Mouse (Mus musculus) hindbrain, embryonic 10.5 days (tissue): ENCODE measurements around the gene Syn3. TPM values are rescaled to one million over a fixed set of nuclear protein-coding genes. Genes with fewer than 3 reads are reported as not detected.

Source experiments
- DNase-seq: peaks from one replicate; pipeline ENCODE4 v3.0.0-alpha.2; 2017; ENCODE audit warnings: low spot score
- H3K27ac ChIP-seq: fragments of 300-500 bp; sonication (generic); 2 replicates; pipeline ENCODE4 v1.5.1; 2016; ENCODE audit warnings: mild to moderate bottlenecking, moderate library complexity
- H3K27me3 ChIP-seq: fragments of 300-500 bp; sonication (generic); 2 replicates; pipeline ENCODE4 v1.6.1; 2016; ENCODE audit warnings: mild to moderate bottlenecking; ENCODE audit not compliant: poor library complexity, insufficient read depth, severe bottlenecking
- H3K36me3 ChIP-seq: fragments of 300-500 bp; sonication (generic); 2 replicates; pipeline ENCODE4 v1.6.1; 2016; ENCODE audit warnings: mild to moderate bottlenecking, moderate library complexity
- H3K4me1 ChIP-seq: fragments of 300-500 bp; sonication (generic); replicated peaks from 2 replicates; pipeline ENCODE4 v1.6.1; 2016; ENCODE audit warnings: mild to moderate bottlenecking
- H3K4me3 ChIP-seq: fragments of 300-500 bp; sonication (generic); 2 replicates; pipeline ENCODE4 v1.5.1; 2016; ENCODE audit warnings: mild to moderate bottlenecking, moderate library complexity
- H3K9me3 ChIP-seq: fragments of 300-500 bp; sonication (generic); 2 replicates; pipeline ENCODE4 v1.6.1; 2016; ENCODE audit warnings: mild to moderate bottlenecking, moderate library complexity
- WGBS: fragments of 180-500 bp; shearing (Covaris S2); methylation state at CpG from one replicate; pipeline ENCODE4 v1.1.7; 2016; 5-methylcytosine and 5-hydroxymethylcytosine counted together
- polyA plus RNA-seq: library from polyadenylated mRNA; unstranded; fragments of >200 nt; fragmentation: Nextera tagmentation; extraction: Ambion mirVana; gene quantifications from 2 replicates; pipeline ENCODE4 v1.2.1, GENCODE M21; 2016

Syn3 gene
- polyA plus RNA-seq, 1 experiment from 2014 or later = 3.9 TPM

DNA sequence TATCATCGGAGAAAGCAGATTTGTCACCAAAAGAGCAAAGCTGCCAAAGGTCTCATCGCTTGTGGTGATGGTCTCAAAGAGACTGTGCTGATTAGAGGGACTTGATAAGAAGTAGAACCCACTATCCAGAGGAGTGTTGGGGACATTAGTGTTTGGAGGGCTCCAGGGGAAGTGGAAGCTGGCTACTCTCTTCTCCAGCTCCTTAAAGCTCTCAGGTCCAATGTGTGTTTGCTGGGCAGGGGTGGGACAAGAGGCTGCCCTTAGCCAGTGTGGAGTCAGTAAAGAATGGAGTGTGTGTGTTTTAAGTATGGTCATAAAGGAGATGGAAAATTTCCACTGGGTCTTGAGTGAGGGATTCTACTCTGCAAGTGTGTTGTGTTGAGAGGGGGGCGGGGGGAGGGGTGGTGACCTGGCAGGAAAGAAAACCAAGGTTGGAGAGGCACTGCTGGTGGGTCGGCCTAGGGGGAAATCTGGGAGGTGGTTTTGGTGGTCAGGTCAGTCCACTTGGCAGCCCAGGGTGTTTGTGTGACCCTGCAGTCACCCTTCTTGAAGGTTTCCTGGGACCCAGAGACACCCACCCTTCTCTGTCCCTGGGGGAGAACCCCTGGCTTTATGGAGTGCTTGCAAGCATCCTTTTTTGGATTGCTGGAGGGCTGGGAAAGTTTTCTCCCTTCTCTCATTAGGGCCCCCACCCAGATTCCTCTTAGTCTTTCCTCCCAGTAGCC is 196.9 kb downstream of the Syn3 start:
- no peaks in the 10 kb centered on the region for H3K9me3 ChIP-seq
- WGBS = 24% methylated on average over 4 of the region's 4 CpGs
- peak overlapping the region; percentile 82 for H3K27ac ChIP-seq
- H3K27me3 ChIP-seq = peaks cover 47% of the 10 kb centered on the region
- H3K4me1 ChIP-seq = peaks cover 52% of the 10 kb centered on the region
- peak overlapping the region; percentile 71 for H3K4me3 ChIP-seq
- H3K36me3 ChIP-seq = 0 out of 2 replicates have a peak, but pooled peaks cover under 1% of the 10 kb centered on the region
- no peak for DNase-seq

DNA sequence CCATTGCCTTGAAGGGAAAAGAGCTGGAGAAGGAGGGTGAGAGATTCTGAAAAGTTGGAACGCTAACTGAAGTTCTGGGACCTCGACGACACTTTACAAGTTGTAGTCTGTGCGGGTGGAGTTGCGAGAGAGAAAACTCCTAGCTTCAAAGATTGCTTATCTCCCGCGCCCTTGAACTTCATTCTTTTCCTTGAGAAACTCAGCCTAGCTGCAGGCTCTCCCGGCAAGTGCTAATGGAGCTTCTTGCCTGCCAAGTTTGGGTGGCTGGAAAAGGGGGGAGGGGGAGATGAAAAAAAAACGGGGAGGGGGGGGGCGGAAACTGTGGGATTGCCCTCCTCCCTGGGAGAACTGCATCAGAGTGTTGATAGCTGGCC is 197.6 kb downstream of the Syn3 start:
- Histone ChIP-seq H3K27ac (peak overlapping the region; percentile 82), H3K9me3 (no peaks in the 10 kb centered on the region), H3K4me3 (peak overlapping the region; percentile 71), H3K27me3 (peaks cover 50% of the 10 kb centered on the region), H3K36me3 (no peaks in the 10 kb centered on the region), H3K4me1 (peaks cover 54% of the 10 kb centered on the region)
- 2% methylated on average over 10 of the region's 10 CpGs for WGBS
- DNase-seq = no peak

DNA sequence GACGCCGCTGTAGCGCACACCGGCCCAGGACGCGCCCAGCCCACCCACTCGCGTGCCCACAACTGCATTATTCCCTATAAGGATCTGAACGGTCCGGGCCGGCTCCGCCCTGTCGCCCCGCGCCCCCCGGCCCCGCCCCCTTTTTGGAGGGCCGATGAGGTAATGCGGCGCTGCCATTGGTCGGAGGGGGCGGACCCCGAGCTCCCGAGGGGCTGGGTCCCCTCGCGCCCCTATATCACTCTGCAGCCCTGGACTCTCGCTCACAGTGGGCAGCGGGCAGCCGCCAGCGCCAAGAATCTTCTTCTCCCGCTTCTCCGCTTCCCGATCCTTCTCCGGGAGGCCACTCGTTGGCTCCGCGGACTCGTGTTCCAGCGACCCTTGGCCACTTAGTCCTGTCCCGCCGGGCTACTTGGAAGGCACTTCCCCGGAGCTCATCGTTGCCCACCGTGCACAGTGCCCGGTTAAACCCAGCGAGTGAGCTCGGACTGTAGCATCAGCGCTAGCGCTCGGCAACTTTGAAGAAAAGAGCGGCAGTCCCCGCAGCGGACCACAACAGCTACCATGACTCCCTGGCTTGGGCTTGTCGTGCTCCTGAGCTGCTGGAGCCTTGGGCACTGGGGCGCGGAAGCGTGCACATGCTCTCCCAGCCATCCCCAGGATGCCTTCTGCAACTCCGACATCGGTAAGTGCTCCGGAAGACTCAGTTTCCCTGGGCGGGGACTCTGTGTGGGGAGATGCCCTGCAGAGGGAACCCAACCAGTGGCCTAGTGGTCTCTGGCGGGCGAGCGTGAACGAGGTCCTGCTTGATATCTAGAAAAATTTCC is 198.2 kb downstream of the Syn3 start, which contains the start of gene Timp3:
Gene Timp3, plus strand, starts transcription at position 80 of the 824 bp plus-strand sequence.
- H3K27me3 ChIP-seq = peaks cover 50% of the 10 kb centered on the region
- peaks cover 60% of the 10 kb centered on the region for H3K4me1 ChIP-seq
- H3K27ac ChIP-seq = peak within 1 kb of the TSS; percentile 82
- H3K36me3 ChIP-seq = no peaks in the 10 kb centered on the region
- under 1% methylated on average over 65 of the region's 65 CpGs for WGBS
- peak within 1 kb of the TSS; percentile 71 for H3K4me3 ChIP-seq
- peak; percentile 84 for DNase-seq
- H3K9me3 ChIP-seq = no peaks in the 10 kb centered on the region

DNA sequence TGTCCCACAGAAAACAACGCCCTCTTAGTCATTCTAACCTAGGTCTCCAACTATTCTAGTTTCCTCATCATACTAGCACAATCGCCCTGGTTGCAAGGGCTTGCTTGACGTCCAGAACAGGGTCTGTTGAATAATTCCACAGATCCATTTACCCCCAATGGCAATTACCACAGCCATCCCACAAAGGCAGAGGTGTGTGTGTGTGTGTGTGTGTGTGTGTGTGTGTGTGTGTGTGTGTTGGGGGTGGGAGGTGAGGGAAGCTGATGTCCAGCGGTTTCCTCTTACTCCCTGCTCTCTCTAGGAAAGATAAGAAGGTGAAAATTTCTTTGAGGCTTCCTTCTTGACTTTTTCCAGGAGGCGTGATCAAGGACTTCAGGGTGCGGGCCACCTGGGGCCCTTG is 198.9 kb downstream of the Syn3 start:
- Histone ChIP-seq H3K27me3 (peaks cover 50% of the 10 kb centered on the region), H3K4me1 (peaks cover 65% of the 10 kb centered on the region), H3K27ac (peak overlapping the region; percentile 82), H3K4me3 (peak overlapping the region; percentile 71), H3K36me3 (no peaks in the 10 kb centered on the region), H3K9me3 (no peaks in the 10 kb centered on the region)
- 33% methylated on average over 6 of the region's 6 CpGs for WGBS
- DNase-seq = no peak

DNA sequence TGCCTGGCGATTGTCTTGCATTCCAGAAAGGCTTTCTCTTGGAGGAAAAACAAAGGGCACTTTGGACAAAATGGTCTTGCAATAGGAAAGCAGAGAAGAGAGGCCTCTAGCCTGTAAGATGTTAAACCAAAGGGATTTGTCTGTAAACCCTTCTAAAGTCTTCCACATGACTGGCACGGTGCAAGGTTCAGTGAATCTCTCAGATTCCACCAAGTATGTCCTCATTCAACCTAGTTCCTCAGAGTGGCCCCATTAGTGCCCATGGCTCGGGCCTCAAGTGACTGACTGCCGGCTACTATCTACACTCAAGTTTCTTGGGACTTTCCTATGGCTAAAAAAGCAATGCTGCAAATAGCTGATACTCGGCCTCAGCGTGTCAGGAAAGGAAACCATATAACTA is 200.4 kb downstream of the Syn3 start:
- 73% methylated on average over 6 of the region's 6 CpGs for whole genome bisulfite sequencing
- Histone ChIP-seq H3K36me3 (no peaks in the 10 kb centered on the region), H3K9me3 (no peaks in the 10 kb centered on the region), H3K4me3 (no peak overlapping the region), H3K4me1 (peaks cover 58% of the 10 kb centered on the region), H3K27me3 (peaks cover 50% of the 10 kb centered on the region), H3K27ac (no peak overlapping the region)
- DNase-seq = no peak

DNA sequence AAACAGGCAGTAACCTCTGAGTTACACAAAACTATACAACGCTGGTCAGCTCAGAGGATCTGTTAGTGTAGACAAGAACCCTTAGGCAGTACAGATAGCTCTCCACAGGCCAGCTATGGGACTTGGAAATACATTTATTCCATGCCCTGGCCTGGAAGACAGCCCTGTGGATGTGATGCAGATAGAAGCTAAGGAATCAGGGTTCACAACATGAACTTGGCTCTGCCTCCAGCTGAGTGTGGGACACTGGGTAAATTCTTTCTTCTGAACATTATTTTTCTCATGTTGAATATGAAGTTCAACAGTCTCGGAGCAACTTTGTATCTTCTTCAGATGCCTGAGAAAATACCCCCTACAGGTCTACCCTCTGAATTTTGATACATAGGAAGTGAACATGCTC is 201.4 kb downstream of the Syn3 start:
- Histone ChIP-seq H3K27me3 (peaks cover 47% of the 10 kb centered on the region), H3K4me3 (no peak overlapping the region), H3K36me3 (no peaks in the 10 kb centered on the region), H3K9me3 (no peaks in the 10 kb centered on the region), H3K27ac (no peak overlapping the region), H3K4me1 (peaks cover 48% of the 10 kb centered on the region)
- no peak for DNase-seq
- WGBS = 88% methylated on average over 2 of the region's 2 CpGs

DNA sequence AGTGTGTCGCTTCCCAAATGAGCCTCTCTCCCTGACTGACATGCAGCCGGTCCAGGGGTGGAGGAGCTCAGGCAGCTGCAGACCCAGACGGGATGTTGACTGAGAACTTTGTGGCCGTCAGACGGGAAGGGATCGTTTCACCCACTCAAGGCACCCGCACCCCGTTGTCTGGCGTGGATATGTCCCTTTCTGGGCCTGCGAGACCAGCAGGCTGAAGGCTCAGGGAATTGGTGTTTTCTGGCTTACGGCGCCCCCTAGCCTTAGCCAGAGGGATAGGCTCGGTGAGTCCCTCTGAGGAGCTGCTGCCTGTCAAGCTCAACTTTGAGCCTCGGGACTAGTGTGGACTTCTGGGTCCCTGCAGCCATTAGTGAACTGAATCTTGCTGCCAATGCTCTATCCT is 202.6 kb downstream of the Syn3 start:
- DNase-seq = peak; percentile 83
- H3K36me3 ChIP-seq = no peaks in the 10 kb centered on the region
- H3K27me3 ChIP-seq = peaks cover 35% of the 10 kb centered on the region
- peaks cover 36% of the 10 kb centered on the region for H3K4me1 ChIP-seq
- H3K4me3 ChIP-seq = peak overlapping the region; percentile 42
- peak overlapping the region; percentile 77 for H3K27ac ChIP-seq
- WGBS = 5% methylated on average over 14 of the region's 14 CpGs
- no peaks in the 10 kb centered on the region for H3K9me3 ChIP-seq

DNA sequence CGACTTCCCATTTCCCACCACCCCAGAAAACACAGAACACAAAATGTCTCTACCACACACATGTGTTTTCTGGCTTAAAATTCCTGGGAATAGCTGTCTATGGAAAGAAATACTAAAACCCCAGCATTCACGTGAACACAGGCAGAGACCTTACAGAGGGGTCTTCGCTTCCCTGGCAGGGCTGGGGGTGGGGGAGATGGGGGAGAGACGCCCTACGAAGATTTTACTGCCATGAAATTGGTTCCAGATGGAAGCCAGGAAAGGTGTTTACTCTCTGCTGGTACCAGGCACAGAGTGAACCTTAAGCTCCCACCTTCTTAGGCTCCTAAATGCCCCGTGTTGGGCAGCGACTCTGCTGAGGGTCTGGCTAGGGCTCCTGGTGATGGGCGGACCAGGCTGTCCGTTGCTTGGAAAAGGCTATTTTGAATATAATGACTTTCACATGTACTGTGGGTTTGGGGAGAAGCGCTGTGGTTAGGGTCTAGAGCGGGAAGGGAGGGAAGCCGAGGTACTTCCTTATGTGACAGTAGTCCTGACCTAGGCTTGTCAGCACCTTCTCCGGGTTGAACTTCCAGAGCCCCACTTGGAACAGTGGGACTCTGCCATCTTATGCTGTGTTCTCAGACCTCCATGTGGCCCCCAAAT is 203.1 kb downstream of the Syn3 start:
- H3K36me3 ChIP-seq = no peaks in the 10 kb centered on the region
- peaks cover 31% of the 10 kb centered on the region for H3K4me1 ChIP-seq
- H3K27ac ChIP-seq = peak overlapping the region; percentile 77
- WGBS = 17% methylated on average over 13 of the region's 13 CpGs
- H3K9me3 ChIP-seq = no peaks in the 10 kb centered on the region
- peak overlapping the region; percentile 42 for H3K4me3 ChIP-seq
- peaks cover 34% of the 10 kb centered on the region for H3K27me3 ChIP-seq
- no peak for DNase-seq

DNA sequence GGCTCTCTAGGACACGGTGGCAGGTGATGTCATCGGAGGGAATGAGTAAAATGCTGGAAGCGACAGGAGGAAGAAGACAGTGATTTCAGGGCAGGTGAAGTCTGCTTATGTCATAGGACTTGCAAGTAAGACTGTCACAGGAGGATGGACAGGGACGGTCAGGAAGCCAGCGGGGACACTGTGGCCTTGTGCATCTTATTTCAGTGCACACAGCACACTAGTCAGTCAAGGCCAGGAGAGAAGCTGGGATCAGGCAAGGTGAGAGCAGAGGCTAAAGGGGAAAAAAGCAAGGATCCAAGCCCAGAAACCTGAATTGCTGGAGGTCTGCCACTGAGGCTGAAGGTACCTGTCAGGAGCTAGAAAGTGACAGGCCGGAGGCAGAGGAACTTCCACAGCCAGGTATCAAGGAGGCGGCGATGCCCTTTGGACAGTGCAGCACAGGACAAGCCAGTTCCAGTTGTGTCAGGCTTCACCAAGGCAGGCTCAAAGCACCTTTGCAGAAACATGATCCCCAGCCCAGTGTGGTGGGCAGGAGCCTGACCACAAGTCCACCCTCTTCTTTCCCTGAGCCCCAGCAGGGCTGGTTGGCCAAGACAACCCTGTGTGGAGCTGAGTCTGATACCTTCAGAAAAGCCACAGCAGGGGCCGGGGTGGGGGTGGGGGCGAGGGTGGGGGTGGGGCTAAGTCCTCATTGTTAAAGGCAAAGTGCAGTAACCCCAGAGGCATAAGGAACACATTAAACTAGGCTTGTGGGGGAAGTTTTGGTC is 203.9 kb downstream of the Syn3 start:
- Histone ChIP-seq H3K9me3 (no peaks in the 10 kb centered on the region), H3K27ac (peak overlapping the region; percentile 77), H3K4me1 (peaks cover 23% of the 10 kb centered on the region), H3K4me3 (no peak overlapping the region), H3K36me3 (no peaks in the 10 kb centered on the region), H3K27me3 (peaks cover 33% of the 10 kb centered on the region)
- 59% methylated on average over 10 of the region's 10 CpGs for WGBS
- DNase-seq = peak; percentile 36

DNA sequence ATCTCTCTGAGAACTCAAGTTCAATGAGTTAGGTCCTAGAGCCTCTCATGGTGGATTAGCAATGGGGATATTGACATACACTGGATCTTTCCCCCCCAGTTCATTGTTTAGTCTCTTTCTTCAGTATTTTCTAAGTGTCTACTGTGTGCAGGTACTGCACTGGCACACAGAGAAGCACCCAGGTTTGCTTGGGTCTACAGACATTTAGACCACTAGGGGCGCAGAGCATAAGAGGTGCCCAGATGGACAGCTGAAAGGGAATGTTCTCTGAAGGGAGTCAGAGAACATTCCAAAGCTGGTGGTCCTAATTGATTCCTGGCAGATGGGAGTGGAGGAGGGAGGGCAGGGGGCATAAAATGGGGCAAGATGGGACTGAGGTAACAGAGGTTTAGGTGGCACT is 204.8 kb downstream of the Syn3 start:
- DNase-seq = no peak
- H3K9me3 ChIP-seq = no peaks in the 10 kb centered on the region
- H3K4me3 ChIP-seq = no peak overlapping the region
- peaks cover 21% of the 10 kb centered on the region for H3K4me1 ChIP-seq
- H3K27ac ChIP-seq = no peak overlapping the region
- H3K36me3 ChIP-seq = no peaks in the 10 kb centered on the region
- peaks cover 24% of the 10 kb centered on the region for H3K27me3 ChIP-seq
- 87% methylated on average over 1 of the region's 1 CpGs for WGBS

DNA sequence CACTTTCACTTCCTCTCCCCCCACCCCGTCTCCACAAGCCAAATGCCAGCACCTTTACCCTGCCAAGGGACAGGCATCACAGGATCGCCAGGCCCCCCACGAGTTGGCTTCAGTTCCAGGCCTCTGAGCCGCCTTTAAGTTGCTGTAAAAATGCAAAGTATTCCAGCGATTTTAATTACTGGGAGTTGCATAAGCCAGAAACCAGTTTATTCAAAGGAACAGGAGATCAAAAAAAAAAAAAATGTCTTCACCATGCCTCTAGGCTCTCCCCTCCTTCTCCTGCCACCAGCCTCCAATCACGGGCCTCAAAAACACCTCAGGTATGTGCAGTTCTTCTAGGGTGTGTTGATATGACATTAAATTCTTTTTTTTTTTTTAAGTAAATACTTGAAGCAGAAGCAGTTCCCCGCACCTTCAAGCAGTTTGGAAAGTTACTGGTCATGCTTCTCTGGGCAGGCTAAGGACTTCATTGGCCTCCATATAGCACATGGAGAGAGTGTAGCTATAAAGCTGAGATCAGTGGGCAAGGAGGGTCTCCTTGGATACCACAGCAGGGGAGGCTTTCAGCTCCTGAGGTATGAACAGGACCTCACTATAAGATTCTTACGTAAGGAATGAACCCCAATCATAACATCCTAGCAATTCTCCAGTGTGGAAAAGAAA is 208.5 kb downstream of the Syn3 start:
- Histone ChIP-seq H3K4me3 (no peak overlapping the region), H3K27me3 (no peaks in the 10 kb centered on the region), H3K36me3 (no peaks in the 10 kb centered on the region), H3K27ac (no peak overlapping the region), H3K9me3 (no peaks in the 10 kb centered on the region), H3K4me1 (peaks cover 10% of the 10 kb centered on the region)
- DNase-seq = no peak
- 84% methylated on average over 8 of the region's 8 CpGs for WGBS

DNA sequence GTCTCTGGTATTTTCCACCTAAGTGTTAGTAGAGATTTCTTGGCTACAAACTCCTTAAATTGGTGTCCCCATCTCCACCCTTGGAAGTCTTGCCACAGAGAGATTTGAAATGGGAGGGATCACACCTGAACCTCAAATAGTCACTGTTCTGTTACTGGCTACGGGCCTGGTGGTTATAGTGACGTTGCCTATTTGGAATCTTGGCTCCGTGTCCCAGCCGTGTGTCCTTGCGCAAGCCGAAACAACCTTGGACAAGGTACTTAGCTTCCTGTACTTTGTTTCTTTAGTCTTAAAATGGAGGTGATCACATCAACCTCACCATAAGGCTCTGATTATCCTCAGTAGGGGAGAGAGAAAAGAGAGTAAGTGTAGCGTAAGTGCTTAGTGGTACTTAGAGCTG is 212.2 kb downstream of the Syn3 start:
- DNase-seq = no peak
- no peaks in the 10 kb centered on the region for H3K27me3 ChIP-seq
- H3K9me3 ChIP-seq = no peaks in the 10 kb centered on the region
- H3K27ac ChIP-seq = no peak overlapping the region
- 92% methylated on average over 7 of the region's 7 CpGs for WGBS
- no peaks in the 10 kb centered on the region for H3K36me3 ChIP-seq
- no peak overlapping the region for H3K4me3 ChIP-seq
- H3K4me1 ChIP-seq = no peaks in the 10 kb centered on the region
